Mouse (Mus musculus) urinary bladder, adult 2 months (tissue): ENCODE measurements around the gene Slitrk4. TPM values are rescaled to one million over a fixed set of nuclear protein-coding genes. Genes with fewer than 3 reads are reported as not detected.

Experiments used
- DNase-seq: peaks from one replicate; pipeline ENCODE4 v3.0.0; 2022; ENCODE audit warnings: low spot score
- polyA plus RNA-seq: library from polyadenylated mRNA; depleted of rRNA; stranded (reverse); fragments of >200 nt; gene quantifications from 2 replicates; pipeline ENCODE4 v1.2.3, GENCODE M21; 2012; rRNA removed

The Slitrk4 gene
- polyA plus RNA-seq: 0.03 TPM in 2 replicates

DNA sequence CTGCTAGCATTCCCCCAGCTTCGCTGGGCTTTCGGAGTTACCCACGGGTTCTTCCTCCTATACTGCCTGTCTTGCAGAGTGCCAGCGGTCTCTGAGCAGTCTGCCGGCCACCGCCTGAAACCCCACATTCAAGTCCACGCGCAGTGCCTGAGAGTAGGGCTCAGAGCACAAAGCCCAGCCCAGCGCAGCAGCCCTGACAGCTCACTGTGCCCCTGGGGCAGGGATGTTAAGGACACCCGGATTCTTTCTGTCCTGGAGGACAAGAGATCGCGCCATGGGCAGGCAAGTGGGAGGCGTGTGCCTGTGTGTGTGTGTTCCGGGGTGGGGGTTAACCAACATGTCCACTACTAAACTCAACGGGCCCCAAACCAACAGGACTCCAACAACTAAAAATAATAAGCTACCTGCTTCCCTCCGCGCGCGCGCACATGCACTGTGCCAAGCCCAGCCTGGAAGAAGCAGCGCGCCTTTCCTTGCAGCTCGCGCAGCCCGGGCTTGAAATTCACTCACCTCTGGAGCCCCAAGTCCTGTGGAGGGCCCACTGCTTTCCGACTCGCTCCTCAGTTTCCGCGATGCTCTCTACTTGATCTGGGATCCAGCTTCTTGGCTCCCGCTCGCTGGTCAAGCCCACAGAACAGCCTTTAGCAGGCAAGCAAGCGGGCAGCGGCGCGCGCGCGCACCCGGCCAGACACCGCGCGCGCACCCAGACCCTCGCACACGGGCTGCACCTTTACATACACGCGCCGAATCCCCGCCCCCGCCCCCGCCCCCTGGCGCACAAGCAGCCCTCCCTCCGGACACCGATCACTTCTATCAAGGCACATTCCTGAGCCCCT, at the start of gene Slitrk4:
TSS of gene Slitrk4 (minus strand) at position 707 of the 836 bp plus-strand sequence.
- no peak for DNase-seq

DNA sequence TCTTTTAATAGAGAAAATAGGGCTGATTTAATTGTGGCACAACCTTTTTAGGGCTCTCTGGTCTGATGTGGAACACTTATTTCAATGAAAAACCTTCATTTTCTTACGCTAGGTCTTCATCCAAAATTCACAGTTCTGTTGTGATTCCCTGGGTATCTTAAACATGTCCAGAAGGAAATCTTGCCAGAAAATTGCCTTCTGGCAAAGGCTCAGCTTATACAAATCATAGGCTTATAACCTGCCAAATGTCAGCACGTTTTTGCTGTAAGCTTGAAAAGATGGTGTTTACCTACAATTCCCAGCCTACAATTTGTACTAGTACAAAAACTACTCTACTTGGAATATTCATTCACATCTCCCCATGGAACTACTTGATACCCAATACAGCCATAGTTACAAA, 42.7 kb upstream of the Slitrk4 start:
- DNase-seq: no peak

DNA sequence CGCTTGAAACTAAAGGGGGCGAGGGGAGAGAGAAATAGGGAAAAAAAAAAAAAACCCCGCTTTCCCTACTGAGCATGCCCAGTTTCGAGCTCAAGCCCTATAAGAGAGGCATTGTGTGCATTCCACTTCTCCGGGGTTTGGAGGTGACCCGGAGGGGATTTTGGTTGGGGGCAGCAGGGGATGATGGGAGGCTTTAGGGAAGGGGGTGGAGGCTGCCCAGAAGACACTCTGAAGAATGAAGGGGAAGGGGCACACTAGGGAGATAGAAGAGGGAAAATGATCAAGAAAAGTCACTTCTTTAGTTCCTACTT, 1.1 kb upstream of the Slitrk4 start:
- DNase-seq: no peak

DNA sequence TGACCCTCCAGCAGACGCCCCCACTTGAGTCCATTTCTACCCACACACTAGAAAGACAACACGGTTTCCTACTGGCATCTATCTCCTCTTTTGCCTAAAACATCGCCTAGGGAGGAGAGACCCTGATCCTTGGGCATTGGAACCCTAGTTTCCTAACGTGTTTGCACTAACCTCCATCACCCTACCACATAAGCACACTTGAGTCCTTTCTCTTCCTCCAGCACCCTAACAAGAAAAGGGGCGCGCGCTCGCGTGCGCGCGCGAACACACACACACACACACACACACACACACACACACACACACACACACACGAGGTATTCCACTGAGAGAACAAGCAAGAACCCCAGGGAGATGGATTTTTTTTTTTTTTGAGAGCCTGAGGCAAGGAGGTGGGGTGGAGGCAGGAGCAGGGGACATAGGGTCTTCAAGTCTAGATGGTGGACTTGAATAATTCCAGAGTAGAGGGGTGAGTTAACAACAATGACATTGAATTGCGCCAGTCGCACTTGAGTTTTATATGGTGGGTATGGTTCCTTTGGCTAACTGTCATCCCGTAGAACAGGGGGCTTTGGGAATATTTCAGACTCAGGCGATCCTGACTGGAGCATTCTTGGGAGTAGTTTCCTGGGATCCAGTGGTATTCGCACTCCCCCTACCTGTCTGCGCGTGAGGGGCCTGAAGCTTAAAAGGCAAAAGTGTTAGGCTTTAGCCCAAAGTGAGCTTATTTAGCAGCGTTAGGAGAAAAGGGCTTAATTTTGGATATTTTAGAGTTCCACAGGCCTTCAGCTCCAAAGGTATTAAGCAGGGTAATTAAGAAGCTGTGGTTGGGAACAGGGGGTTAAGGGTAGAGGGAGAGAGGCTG, 562 bp upstream of the Slitrk4 start:
- no peak for DNase-seq

DNA sequence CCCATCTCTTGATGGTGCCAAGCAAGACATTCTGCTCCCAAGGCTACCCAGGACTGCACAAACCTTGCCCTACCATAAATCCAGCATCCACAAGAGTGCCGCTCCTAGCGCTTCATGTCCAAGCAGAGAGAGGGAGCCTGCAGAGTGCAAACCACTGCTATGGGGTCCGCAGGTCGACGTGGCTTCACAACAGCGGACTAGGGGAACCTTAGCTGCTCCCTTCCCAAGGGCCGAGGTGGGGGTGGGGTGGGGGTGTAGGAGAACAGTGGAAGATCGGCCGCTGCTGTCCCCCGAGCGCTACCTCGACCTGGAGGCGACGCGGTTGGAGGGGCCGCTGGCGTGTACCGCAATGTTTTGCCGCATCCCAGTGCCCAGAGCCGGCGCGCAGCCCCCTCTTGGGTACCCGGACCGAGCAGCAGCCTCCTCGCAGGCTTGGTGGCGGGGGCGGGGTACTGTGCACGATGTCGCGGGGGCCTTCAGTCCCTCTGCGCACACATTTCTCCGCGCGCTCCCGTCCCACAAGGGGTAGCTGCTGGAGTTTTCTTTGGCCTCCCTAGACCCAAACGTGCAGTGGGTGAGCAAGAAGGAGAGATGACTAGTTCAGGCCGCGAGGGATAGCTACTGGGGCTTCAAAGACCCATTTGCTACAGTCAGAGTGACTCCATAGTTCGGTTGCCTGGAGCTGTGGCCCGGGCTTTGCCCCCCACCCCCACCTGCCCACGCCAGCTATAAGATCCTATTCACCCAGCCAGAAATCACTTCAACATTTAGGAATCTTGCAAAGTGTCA, 1.1 kb downstream of the Slitrk4 start:
- no peak for DNase-seq

DNA sequence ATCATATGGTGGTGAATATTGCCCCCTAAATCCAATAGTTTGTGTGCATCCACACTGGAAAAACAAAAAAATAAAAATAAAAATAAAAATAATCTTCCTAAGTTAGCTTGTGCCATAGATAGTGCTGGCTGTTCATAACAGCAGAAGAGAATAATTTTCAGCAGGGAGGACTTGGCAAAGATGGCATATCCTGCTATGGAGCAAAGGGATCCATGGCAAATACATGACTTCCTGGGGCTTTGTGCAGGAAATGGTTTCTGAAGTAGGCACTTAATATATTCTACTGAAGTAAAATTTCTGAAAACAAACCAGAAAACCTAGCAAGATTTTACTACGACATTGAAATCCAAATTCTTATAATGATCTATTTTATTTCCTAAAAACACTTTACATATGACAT, 13.3 kb downstream of the Slitrk4 start:
- no peak for DNase-seq

Other genes with a start within 250 kb of the Slitrk4 start
- not detected in 2 replicates for gene Gm6760, start 124.8 kb downstream of the Slitrk4 start, polyA plus RNA-seq
- 0.34 and 0.55 TPM in 2 replicates for gene 3830417A13Rik, start 103.4 kb downstream of the Slitrk4 start, polyA plus RNA-seq